Mouse (Mus musculus) hindbrain, embryonic 13.5 days (tissue): Measurements from ENCODE around the gene Adarb1. TPM values are rescaled to one million over a fixed set of nuclear protein-coding genes. Genes with fewer than 3 reads are reported as not detected.
A peak's percentile ranks its signal among the peaks of the same experiment; 100 is the strongest.

Experiments used
- ATAC-seq: fragments of 200-750 bp; cut with Nextera tagmentation; 2 replicates; pipeline ENCODE4 v1.8.0; 2017; ENCODE audit warnings: moderate TSS enrichment; ENCODE audit not compliant: low FRiP score
- H3K27ac ChIP-seq: fragments of 300-500 bp; sonication (generic); 2 replicates; pipeline ENCODE4 v1.5.1; 2015; ENCODE audit warnings: inconsistent platforms, mild to moderate bottlenecking, moderate library complexity
- H3K27me3 ChIP-seq: fragments of 300-500 bp; sonication (generic); 2 replicates; pipeline ENCODE4 v1.6.1; 2015; ENCODE audit warnings: mild to moderate bottlenecking, inconsistent platforms
- H3K36me3 ChIP-seq: fragments of 300-500 bp; sonication (generic); 2 replicates; pipeline ENCODE4 v1.6.1; 2015; ENCODE audit warnings: mild to moderate bottlenecking, inconsistent platforms
- H3K4me1 ChIP-seq: fragments of 300-500 bp; sonication (generic); replicated peaks from 2 replicates; pipeline ENCODE4 v1.6.1; 2015; ENCODE audit warnings: inconsistent platforms
- H3K4me2 ChIP-seq: fragments of 300-500 bp; sonication (generic); 2 replicates; pipeline ENCODE4 v1.6.1; 2015; ENCODE audit warnings: inconsistent platforms, mild to moderate bottlenecking, moderate library complexity
- H3K4me3 ChIP-seq: fragments of 300-500 bp; sonication (generic); 2 replicates; pipeline ENCODE4 v1.5.1; 2015; ENCODE audit warnings: mild to moderate bottlenecking, inconsistent platforms
- H3K9ac ChIP-seq: fragments of 300-500 bp; sonication (generic); 2 replicates; pipeline ENCODE4 v1.6.1; 2015; ENCODE audit warnings: mild to moderate bottlenecking, inconsistent platforms
- H3K9me3 ChIP-seq: fragments of 300-500 bp; sonication (generic); 2 replicates; pipeline ENCODE4 v1.6.1; 2016; ENCODE audit warnings: inconsistent platforms
- WGBS: fragments of 180-500 bp; shearing (Covaris S2); methylation state at CpG from one replicate; pipeline ENCODE4 v1.1.7; 2015; 5-methylcytosine and 5-hydroxymethylcytosine counted together
- polyA plus RNA-seq: library from polyadenylated mRNA; unstranded; fragments of >200 nt; fragmentation: Nextera tagmentation; extraction: Ambion mirVana; gene quantifications from 2 replicates; pipeline ENCODE4 v1.2.1, GENCODE M21; 2015

Adarb1 gene
- polyA plus RNA-seq, 1 experiment from 2014 or later = 12.0 TPM

GRCm38 (mm10) chr10:77401039-77401438 lies 17.0 kb downstream of the Adarb1 start:
- no peaks in the 10 kb centered on the region for H3K9me3 ChIP-seq
- H3K4me1 ChIP-seq = peaks cover 3% of the 10 kb centered on the region; the same call in 1 of the 2 replicates
- no peak for ATAC-seq
- no peak overlapping the region for H3K4me3 ChIP-seq
- H3K4me2 ChIP-seq = no peak overlapping the region
- 96% methylated on average over 6 of the region's 6 CpGs for WGBS
- H3K9ac ChIP-seq = no peak overlapping the region
- H3K36me3 ChIP-seq = no peaks in the 10 kb centered on the region; the same call in 1 of the 2 replicates
- no peak overlapping the region for H3K27ac ChIP-seq
- no peaks in the 10 kb centered on the region for H3K27me3 ChIP-seq

- Histone ChIP-seq H3K27me3 (no peaks in the 10 kb centered on the region), H3K9me3 (no peaks in the 10 kb centered on the region), H3K4me2 (no peak overlapping the region), H3K27ac (no peak overlapping the region), H3K9ac (no peak overlapping the region), H3K36me3 (no peaks in the 10 kb centered on the region; the same call in 1 of the 2 replicates), H3K4me3 (no peak overlapping the region), H3K4me1 (peaks cover 3% of the 10 kb centered on the region; the same call in 1 of the 2 replicates)
- ATAC-seq = no peak
- WGBS = 84% methylated on average over 5 of the region's 5 CpGs
These were observed 18.1 kb downstream of the Adarb1 start for GRCm38 (mm10) chr10:77399938-77400337.

GRCm38 (mm10) chr10:77398082-77398481 lies 20.0 kb downstream of the Adarb1 start:
- H3K4me1 ChIP-seq = peaks cover 3% of the 10 kb centered on the region; the same call in 1 of the 2 replicates
- WGBS = 77% methylated on average over 3 of the region's 3 CpGs
- no peak overlapping the region for H3K4me2 ChIP-seq
- no peak overlapping the region for H3K27ac ChIP-seq
- H3K36me3 ChIP-seq = no peaks in the 10 kb centered on the region
- H3K4me3 ChIP-seq = no peak overlapping the region
- H3K27me3 ChIP-seq = no peaks in the 10 kb centered on the region
- no peak for ATAC-seq
- H3K9me3 ChIP-seq = no peaks in the 10 kb centered on the region
- H3K9ac ChIP-seq = no peak overlapping the region

DNA sequence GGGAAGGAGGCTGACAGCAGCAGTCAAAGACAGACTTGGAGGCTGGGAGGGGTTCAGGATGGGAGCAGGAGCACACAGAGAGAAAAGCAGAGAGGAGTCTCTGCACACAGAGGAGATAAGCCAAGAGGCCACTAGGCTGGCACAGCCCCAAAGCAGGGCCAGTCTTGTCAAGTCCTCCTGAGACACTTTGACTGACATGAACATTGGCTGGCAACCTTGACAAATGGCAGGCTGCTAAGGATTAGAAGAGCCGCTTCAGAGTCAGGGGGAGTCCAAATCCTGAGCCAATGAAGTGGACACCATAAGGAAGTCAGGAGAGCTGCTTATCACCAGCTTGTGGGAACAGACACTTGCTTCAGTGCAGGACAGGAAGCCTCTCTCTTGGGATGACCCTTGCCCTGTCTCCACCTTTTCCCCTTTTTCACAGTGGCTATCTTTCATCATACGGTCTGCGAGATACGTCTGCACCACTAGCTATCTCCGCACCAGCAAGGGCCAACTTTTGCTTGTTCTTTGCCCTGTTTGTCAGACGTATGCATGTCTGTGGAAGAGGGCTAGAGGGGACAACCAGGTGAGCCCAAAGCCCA lies 20.9 kb downstream of the Adarb1 start:
- H3K4me1 ChIP-seq = peaks cover 3% of the 10 kb centered on the region; the same call in 1 of the 2 replicates
- no peak overlapping the region for H3K27ac ChIP-seq
- H3K27me3 ChIP-seq = no peaks in the 10 kb centered on the region
- no peak overlapping the region for H3K4me3 ChIP-seq
- WGBS = 85% methylated on average over 6 of the region's 6 CpGs
- H3K4me2 ChIP-seq = no peak overlapping the region
- no peaks in the 10 kb centered on the region for H3K9me3 ChIP-seq
- H3K9ac ChIP-seq = no peak overlapping the region
- H3K36me3 ChIP-seq = no peaks in the 10 kb centered on the region
- no peak for ATAC-seq

DNA sequence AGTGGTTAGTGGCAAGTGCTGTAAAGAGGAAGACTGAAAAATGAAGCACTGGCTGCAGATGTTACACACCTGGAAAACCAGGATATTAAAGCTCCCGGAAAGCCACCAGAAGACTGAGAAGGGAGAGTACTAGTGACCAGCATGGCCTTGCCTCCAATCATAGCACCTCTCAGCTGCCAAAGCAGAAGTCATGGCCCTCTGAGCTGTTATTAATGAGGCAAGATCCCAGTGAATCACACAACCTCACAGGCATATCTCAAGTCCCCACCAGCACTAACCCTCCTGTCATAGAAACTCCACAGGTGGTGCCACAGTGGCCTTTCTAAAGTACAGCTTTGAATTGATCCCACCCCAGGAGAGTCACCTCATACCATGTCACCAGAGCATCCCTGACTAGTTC lies 22.1 kb downstream of the Adarb1 start:
- Histone ChIP-seq H3K27me3 (no peaks in the 10 kb centered on the region), H3K9ac (no peak overlapping the region), H3K9me3 (no peaks in the 10 kb centered on the region), H3K4me3 (no peak overlapping the region), H3K27ac (no peak overlapping the region), H3K4me1 (peaks cover 3% of the 10 kb centered on the region; the same call in 1 of the 2 replicates), H3K4me2 (no peak overlapping the region), H3K36me3 (no peaks in the 10 kb centered on the region)
- no peak for ATAC-seq
- 100% methylated on average over 1 of the region's 1 CpGs for WGBS

- ATAC-seq = no peak
- 95% methylated on average over 6 of the region's 6 CpGs for WGBS
These were observed 27.0 kb downstream of the Adarb1 start for GRCm38 (mm10) chr10:77391072-77391471.

DNA sequence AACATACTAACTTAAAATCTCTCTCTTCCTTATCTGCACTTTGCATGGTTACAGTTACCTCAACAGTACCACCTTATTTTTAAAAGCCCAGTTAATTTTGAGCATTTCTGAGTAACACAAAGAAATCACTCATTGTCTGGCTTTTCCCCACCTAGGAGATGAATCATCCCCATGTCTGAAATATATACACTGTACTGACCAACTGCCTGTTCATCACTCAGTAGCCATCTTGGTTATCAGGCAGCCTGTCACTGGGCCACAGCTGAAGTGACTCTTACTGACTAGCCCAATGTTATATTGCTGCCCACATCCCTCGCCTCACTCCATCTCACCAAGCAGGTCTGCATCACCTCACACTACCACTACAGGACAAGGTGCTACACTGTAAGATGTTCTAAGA lies 30.5 kb downstream of the Adarb1 start:
- no peak overlapping the region for H3K4me2 ChIP-seq
- WGBS = 91% methylated on average over 1 of the region's 1 CpGs
- H3K27ac ChIP-seq = peak overlapping the region; percentile 3; the same call in 1 of the 2 replicates
- H3K4me1 ChIP-seq = peaks cover 4% of the 10 kb centered on the region; the same call in 1 of the 2 replicates
- no peaks in the 10 kb centered on the region for H3K36me3 ChIP-seq
- no peaks in the 10 kb centered on the region for H3K27me3 ChIP-seq
- no peak overlapping the region for H3K4me3 ChIP-seq
- ATAC-seq = no peak
- H3K9ac ChIP-seq = no peak overlapping the region
- no peaks in the 10 kb centered on the region for H3K9me3 ChIP-seq

More at GRCm38 (mm10) chr10:77391072-77391471, 27.0 kb downstream of the Adarb1 start:
- H3K9me3 ChIP-seq = no peaks in the 10 kb centered on the region
- H3K27ac ChIP-seq = no peak overlapping the region
- H3K36me3 ChIP-seq = no peaks in the 10 kb centered on the region
- no peaks in the 10 kb centered on the region for H3K27me3 ChIP-seq
- H3K4me1 ChIP-seq = 0 out of 2 replicates have a peak, but pooled peaks cover 4% of the 10 kb centered on the region
- H3K4me3 ChIP-seq = no peak overlapping the region
- no peak overlapping the region for H3K4me2 ChIP-seq
- H3K9ac ChIP-seq = no peak overlapping the region

DNA sequence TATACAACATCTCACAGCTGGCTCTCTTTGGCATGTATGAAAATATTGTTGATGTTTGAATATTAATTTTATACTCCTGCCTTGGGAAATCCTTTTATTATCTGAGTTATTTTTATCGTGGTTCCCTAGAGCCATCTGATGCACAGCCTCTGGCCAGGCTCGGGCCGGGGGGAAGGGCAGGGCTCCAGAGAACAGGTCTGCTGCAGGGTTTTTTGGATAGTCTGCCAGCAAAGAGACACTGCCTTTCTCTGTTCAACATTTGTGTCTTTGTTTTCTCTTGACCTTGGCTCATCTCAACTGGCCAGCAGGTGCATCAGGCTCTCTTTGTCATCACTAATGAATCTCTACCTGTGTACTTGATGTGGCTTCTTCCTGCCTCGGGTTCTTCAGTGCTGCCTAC lies 32.3 kb downstream of the Adarb1 start:
- H3K27ac ChIP-seq = no peak overlapping the region
- no peaks in the 10 kb centered on the region for H3K27me3 ChIP-seq
- H3K4me1 ChIP-seq = peaks cover 4% of the 10 kb centered on the region; the same call in 1 of the 2 replicates
- H3K36me3 ChIP-seq = no peaks in the 10 kb centered on the region
- H3K4me3 ChIP-seq = no peak overlapping the region
- H3K9me3 ChIP-seq = no peaks in the 10 kb centered on the region
- no peak overlapping the region for H3K9ac ChIP-seq
- WGBS = 86% methylated on average over 4 of the region's 4 CpGs
- H3K4me2 ChIP-seq = no peak overlapping the region
- no peak for ATAC-seq

- Histone ChIP-seq H3K27me3 (no peaks in the 10 kb centered on the region), H3K4me1 (peaks cover 4% of the 10 kb centered on the region; the same call in 1 of the 2 replicates), H3K4me2 (no peak overlapping the region), H3K9ac (no peak overlapping the region), H3K36me3 (no peaks in the 10 kb centered on the region), H3K9me3 (no peaks in the 10 kb centered on the region), H3K27ac (no peak overlapping the region), H3K4me3 (no peak overlapping the region)
- WGBS = 83% methylated on average over 8 of the region's 8 CpGs
- no peak for ATAC-seq
These were observed 35.0 kb downstream of the Adarb1 start for GRCm38 (mm10) chr10:77383045-77383444.

DNA sequence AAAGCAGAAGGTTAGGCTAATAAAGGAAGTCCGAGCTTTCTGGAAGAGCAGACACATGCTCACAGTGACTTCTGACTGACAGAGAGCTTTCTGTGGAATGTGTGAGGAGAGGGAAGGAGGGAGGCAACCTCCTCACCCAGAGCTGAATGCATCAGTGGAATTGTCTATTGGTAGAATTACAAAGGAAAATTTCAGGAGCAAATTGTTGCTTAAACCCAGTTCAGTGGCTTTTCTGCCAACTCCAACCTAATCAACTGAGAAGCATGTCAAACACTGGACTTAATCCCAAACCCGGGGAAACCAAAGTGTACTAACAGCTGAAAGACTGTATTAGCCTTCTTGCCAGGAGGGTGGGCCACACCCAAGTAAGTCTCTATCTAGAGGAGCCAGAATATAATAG lies 36.9 kb downstream of the Adarb1 start:
- H3K4me2 ChIP-seq = no peak overlapping the region
- H3K9me3 ChIP-seq = no peaks in the 10 kb centered on the region
- no peak overlapping the region for H3K27ac ChIP-seq
- H3K27me3 ChIP-seq = no peaks in the 10 kb centered on the region
- H3K36me3 ChIP-seq = no peaks in the 10 kb centered on the region
- no peaks in the 10 kb centered on the region; the same call in 1 of the 2 replicates for H3K4me1 ChIP-seq
- ATAC-seq = no peak
- H3K9ac ChIP-seq = no peak overlapping the region
- 54% methylated on average over 2 of the region's 2 CpGs for WGBS
- H3K4me3 ChIP-seq = no peak overlapping the region

DNA sequence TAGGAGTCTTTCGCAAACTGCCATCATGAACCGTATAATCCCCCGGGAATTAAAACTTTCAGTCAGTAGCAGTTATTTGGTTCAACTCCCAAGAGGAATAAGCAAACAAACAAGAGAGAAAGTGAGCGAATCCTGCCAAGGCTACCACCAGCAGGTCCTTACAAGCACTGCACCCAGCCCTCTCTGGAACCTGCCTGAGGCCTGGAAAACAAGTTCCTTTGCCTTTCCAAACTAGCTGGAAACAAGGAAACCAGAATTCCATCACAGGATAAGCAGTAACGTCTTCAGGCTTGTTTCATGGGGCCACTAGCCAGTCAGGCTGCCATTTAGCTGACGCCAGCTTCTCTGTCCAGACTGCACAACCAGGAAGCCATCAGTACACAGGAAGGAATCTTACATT lies 37.4 kb downstream of the Adarb1 start:
- Histone ChIP-seq H3K9ac (no peak overlapping the region), H3K36me3 (no peaks in the 10 kb centered on the region), H3K4me2 (no peak overlapping the region), H3K4me1 (no peaks in the 10 kb centered on the region; the same call in 1 of the 2 replicates), H3K4me3 (no peak overlapping the region), H3K27me3 (no peaks in the 10 kb centered on the region), H3K9me3 (no peaks in the 10 kb centered on the region), H3K27ac (no peak overlapping the region)
- WGBS = 79% methylated on average over 6 of the region's 6 CpGs
- ATAC-seq = no peak

DNA sequence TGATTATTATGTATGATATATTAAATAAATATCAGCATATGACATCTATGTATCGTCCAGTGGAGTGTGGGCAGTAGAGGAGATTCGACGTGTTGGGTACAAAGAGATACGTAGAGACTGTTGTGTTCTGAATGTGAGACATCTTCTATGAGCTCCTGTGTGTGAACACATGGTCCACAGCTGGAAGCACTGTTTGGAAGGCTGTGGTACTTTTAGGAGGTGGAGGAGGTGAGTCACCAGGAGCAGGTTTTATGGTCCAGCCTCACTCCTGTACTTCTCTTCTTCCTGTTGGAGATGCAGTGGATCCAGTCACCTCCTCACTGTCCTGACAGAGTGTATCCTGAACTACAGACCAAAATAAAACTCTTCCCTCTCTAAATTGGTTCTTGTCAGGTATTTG lies 38.9 kb downstream of the Adarb1 start:
- H3K36me3 ChIP-seq = no peaks in the 10 kb centered on the region
- H3K4me2 ChIP-seq = no peak overlapping the region
- ATAC-seq = no peak
- no peak overlapping the region for H3K4me3 ChIP-seq
- H3K27ac ChIP-seq = no peak overlapping the region
- H3K4me1 ChIP-seq = no peaks in the 10 kb centered on the region
- whole genome bisulfite sequencing = 94% methylated on average over 4 of the region's 4 CpGs
- H3K27me3 ChIP-seq = no peaks in the 10 kb centered on the region
- H3K9me3 ChIP-seq = no peaks in the 10 kb centered on the region
- H3K9ac ChIP-seq = no peak overlapping the region

- no peaks in the 10 kb centered on the region for H3K27me3 ChIP-seq
- no peak overlapping the region for H3K9ac ChIP-seq
- no peak for ATAC-seq
- H3K36me3 ChIP-seq = no peaks in the 10 kb centered on the region
- H3K9me3 ChIP-seq = no peaks in the 10 kb centered on the region
- no peak overlapping the region for H3K27ac ChIP-seq
- H3K4me3 ChIP-seq = no peak overlapping the region
- H3K4me2 ChIP-seq = no peak overlapping the region
- 93% methylated on average over 1 of the region's 1 CpGs for WGBS
- H3K4me1 ChIP-seq = no peaks in the 10 kb centered on the region
These were observed 42.0 kb downstream of the Adarb1 start for GRCm38 (mm10) chr10:77376056-77376455.
